Mouse (Mus musculus) layer of hippocampus, adult 2 months (tissue): ENCODE data around the gene Mthfd1. TPM values are rescaled to one million over a fixed set of nuclear protein-coding genes. Genes with fewer than 3 reads are reported as not detected.

Experiments used
- DNase-seq, 2 experiments: peaks; one replicate each; pipeline ENCODE4 v3.0.0; 2022; ENCODE audit warnings: low spot score in 2 of 2
- H3K27ac ChIP-seq: fragments of 200-600 bp; 2 replicates; pipeline ENCODE4 v1.8.1; 2022
- H3K4me3 ChIP-seq: fragments of 200-600 bp; 2 replicates; pipeline ENCODE4 v1.8.1; 2022; ENCODE audit warnings: mild to moderate bottlenecking
- CTCF ChIP-seq: fragments of 200-600 bp; conservative IDR thresholded peaks from 2 replicates; pipeline ENCODE4 v1.8.1; 2022; ENCODE audit warnings: antibody characterized with exemption, mild to moderate bottlenecking, moderate library complexity
- total RNA-seq, 2 experiments: library from RNA; stranded (reverse); gene quantifications; 2 replicates each; pipeline ENCODE4 v1.2.3; 2021

Mthfd1 gene
- total RNA-seq, 2 experiments from 2014 or later = 42.6 to 47.5 TPM

DNA sequence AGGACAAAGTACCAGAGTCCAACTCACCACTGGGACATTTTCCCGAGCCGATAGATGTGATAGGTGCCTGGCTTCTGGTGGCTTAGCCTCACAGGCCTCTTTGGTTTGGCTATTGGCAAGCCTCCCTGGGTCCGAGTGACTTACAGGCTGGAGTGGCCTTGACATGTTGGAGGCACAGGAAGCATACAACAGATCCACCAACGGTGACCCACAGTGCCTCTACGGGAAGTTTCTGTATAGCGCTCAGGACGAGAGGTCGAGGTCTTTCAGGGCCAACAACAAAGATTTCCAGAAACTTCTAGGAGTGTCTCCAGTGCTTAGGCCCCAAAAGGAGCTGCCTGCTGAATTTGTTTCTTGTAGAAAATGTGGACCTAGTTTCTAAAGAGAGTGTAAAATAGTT, 10.1 kb upstream of the Mthfd1 start:
- TF ChIP-seq CTCF = no peak
- no peak for DNase-seq

DNA sequence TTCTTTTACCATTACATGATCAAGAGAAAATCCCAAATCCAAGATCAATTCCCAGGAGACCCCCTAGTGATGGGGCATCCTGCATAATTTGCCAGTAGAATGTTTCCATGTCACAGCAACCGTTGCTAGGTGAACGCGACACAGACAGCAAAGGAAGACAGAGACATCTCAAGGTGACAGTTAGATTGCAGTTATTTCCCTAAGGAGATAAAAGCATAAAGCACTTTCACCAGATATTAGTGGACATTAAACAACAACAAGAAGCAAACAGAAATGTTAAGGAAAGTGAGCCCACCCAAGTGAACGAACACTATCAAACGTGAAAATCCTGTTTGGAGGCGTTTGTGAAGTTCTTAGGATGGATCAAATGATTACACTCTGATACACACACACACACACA, 8.5 kb upstream of the Mthfd1 start, which contains the start of gene Tex21:
Gene Tex21 (minus strand): TSS at position 101 of the 400 bp plus-strand sequence.
- Histone ChIP-seq H3K4me3 (no peak within 1 kb of the TSS), H3K27ac (no peak within 1 kb of the TSS)
- DNase-seq = no peak
- no peak for TF ChIP-seq CTCF

More for the DNA sequence above, 10.1 kb upstream of the Mthfd1 start:
- Histone ChIP-seq H3K4me3 (no peak overlapping the region), H3K27ac (no peak overlapping the region)

DNA sequence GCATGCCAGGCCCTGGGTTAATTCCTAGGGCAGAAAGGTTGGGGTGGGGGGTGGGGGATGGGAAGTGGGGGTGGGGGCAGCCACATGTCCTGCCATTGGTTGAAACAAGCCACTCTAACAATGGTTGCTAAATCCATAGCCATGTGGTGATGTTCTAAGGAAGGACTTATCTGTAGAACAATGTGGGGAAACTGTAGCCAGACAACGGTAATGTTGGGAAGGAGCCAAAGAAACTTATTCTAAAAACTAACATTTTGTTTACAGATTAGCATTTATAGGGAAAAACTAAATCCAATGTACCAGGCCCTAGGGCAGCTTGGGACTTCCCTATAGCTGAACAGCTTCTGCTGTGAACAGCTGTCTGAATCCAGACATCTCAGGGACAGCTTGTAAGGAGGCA, 2.0 kb upstream of the Mthfd1 start:
- Histone ChIP-seq H3K4me3 (no peak overlapping the region), H3K27ac (no peak overlapping the region)
- no peak for DNase-seq
- TF ChIP-seq CTCF = no peak

DNA sequence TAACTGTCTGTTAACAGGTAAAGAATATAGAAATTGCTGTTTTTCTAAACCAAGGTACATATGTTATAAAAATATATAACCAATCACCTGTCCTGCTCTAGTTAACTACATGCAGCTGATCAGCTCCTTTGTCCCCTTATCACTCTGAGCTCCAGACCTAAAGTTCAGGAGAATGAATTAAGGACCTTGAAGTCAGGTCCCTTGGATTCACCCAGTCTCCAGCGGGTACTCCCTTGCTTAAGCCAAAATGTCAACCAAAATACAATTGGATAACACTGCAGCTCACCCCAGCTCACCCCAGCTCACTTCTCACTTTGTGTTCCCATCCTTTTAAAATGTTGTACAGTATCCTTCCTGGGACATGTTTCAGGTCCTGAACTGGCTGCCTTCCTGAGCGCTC, 1.5 kb upstream of the Mthfd1 start:
- DNase-seq = no peak
- no peak overlapping the region for H3K4me3 ChIP-seq
- TF ChIP-seq CTCF = no peak
- H3K27ac ChIP-seq = no peak overlapping the region

DNA sequence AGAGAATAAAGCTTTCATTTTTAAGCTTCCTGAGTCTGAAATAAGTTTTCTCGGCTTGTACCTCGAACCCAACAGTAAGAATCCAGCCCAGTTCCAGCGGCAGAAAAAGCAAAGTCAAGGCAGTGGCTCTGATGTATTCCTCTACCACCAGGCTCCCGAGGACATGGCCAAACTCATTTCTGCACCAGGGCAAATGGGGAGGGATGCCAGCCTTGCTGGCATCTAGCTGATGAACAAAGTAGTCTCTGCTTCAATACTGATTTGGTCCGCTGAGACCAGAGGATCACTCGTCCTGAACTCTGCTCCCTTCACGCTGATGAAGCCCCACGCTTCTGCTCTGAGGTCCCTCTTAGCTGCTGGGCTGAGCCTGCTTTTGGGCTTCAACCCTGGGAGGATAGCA, 1.1 kb upstream of the Mthfd1 start:
- no peak overlapping the region for H3K4me3 ChIP-seq
- TF ChIP-seq CTCF = no peak
- 0 out of 2 replicates have a peak overlapping the region, but pooled peaks have one; percentile 92 for H3K27ac ChIP-seq
- no peak for DNase-seq

DNA sequence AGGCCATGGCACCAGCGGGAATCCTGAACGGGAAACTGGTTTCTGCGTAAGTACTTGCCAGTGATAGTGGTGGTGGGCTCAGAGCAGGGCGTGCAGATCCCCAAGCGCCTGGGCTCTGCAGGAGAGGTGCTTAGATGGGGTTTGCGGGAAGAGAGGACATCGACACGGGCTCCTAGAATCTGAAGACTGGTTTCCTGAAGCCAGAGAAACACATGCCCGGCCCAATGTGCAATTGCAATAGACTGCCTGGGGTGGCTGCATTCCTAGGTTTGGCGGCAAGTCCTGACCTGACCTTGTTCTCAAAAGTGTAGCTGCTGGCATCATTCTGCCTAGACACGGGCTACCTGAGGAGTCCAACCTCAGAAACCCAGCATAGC, 389 bp downstream of the Mthfd1 start:
- Histone ChIP-seq H3K4me3 (peak overlapping the region; percentile 85), H3K27ac (peak overlapping the region; percentile 92)
- no peak for TF ChIP-seq CTCF
- DNase-seq = no peak

DNA sequence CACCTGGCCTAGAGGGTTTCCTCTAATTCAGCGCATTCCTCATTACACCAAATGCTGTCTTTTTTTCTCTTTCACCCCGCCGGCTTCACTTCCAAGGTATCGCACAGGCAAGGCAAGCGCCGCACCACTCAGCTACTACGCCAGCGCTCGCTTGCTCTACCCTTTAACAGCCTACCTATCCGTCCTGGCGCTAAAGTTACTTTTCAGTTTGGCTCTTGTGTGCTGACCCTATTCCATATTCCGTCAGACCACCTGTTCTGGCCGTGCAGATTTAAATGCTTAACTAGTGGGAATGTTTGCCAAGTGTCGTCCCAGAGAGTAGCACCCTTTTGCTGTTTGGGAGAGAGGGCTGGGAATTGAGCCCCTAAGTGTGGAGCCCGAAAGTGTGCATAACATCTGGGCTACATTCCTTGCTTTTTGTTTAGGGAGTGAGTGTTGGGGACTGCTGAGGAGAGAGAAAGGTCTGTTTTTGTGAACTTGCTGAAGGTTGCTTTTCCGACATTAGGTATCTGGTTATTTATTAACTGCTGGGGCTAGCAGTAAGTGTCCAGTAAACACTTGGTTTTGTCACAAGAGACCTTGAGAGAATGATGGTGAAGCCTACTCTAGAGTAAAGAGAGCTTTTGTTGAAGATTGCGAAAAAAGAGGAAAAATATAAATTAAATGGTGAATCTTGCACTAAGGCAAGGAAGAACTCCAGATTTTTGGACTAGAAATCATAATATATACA, 1.2 kb downstream of the Mthfd1 start:
- DNase-seq = no peak
- Histone ChIP-seq H3K27ac (peak overlapping the region; percentile 92; the same call in 1 of the 2 replicates), H3K4me3 (peak overlapping the region; percentile 85)
- no peak for TF ChIP-seq CTCF

DNA sequence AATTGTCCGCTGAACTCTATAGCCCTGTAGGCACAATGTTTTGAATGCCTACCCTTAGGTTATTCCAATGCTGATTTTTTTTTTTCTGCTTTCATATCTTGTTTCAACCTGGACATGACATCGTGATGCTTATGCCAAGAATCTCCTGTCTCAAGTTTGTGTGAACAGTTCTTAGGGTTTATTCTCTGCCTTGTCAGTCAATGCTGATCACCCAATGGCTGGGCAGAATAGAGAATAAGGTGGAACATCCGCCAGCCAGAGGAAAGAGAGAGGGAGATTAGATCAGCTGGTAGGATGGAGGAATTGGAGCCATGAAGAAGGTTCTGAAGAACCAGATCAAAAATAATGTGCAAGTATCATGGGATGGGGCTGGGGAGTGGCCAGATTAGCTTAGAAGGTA, 5.6 kb downstream of the Mthfd1 start:
- Histone ChIP-seq H3K4me3 (no peak overlapping the region), H3K27ac (no peak overlapping the region)
- DNase-seq = no peak
- TF ChIP-seq CTCF = no peak

DNA sequence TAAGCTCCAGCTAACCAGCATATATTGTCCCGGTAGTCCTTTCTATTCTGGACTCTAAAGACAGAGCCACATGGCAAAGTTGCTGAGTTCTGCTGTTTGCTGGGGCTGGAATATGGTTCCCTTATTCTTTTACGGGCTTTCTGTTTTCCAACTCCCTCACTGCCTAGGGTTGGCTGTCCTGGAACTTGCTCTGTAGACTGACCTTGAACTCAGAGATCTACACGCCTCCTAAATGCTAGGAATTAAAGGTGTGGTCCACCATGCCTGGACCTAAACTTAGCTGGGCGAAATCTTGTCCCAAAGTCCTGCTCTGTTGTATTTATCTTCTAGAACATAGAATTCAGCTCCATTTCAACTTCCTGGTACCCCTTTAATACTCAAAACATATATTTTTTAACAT, 6.5 kb downstream of the Mthfd1 start:
- Histone ChIP-seq H3K4me3 (no peak overlapping the region), H3K27ac (no peak overlapping the region)
- DNase-seq = no peak
- no peak for TF ChIP-seq CTCF

DNA sequence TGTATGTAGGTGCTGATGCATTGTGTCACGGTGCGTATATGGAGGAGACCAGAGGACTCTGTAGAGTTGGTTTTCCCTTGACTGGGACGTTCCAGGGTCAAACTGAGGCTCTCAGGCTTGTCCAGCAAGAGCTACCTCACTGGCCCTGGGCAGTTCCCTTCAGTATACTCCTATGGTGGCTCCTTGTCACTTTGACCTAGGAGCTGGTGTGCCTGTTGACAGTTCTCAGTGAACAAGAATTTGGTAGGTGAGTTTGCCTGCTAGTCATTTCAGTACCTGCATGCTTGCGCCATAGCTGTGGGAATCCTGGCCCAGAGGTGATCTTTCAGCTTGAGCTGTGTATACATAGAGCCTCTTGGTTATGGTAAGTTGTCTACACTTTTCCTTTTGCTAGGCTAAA, 7.8 kb downstream of the Mthfd1 start:
- no peak for DNase-seq
- no peak for TF ChIP-seq CTCF
- H3K27ac ChIP-seq = 0 out of 2 replicates have a peak overlapping the region, but pooled peaks have one; percentile 91
- no peak overlapping the region for H3K4me3 ChIP-seq

DNA sequence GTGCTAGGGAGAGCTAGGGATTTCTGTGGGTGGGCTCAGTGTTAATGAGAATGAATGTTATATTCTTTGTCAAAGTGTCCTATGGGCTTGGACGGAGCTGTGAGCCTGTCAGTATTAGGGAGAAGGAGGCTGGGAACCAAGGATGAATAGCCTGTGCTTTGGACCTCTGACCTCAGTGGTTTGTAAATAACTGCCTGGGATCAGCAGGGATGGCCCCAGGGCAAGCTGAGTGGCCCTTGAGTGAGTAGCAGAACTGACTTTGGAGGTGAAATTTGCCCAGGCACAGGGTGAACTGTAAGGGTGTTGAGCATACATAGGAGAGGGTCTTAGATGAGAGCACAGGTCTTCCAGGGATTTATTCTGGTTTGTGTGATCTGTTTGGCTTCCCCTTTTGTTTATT, 8.8 kb downstream of the Mthfd1 start:
- peak overlapping the region; percentile 91 for H3K27ac ChIP-seq
- no peak for TF ChIP-seq CTCF
- DNase-seq = no peak
- peak overlapping the region; percentile 20 for H3K4me3 ChIP-seq

DNA sequence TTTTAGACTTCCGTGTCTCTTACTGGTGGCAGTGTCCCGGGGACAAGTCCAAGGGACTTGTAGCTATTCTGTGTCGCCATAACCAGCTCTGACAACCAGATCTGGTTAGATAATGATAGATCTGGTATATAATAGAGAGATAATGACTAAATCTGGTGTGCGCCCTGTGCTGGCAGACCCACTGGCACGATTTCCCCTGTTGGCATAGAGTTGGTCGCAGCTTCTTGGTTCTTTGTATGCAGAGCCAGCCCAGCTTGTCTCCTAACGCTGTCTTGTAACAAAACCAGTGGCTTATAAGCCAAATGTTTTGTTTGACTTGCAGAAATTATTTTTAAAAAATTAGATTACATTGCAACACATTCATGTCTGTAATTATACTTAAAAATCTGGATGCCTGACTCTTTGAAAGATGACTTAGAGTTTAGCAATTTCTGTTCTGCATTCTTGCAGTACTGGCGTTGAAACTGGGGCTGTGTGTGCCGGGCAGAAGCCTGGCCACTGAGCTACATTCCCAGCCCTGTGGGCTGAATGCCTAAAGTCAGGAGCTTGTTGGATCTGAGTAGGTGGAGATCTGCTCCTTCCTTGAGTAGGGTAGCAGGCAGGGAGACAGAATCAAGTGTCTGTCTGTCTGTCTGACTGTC, 9.3 kb downstream of the Mthfd1 start:
- no peak for TF ChIP-seq CTCF
- DNase-seq = peak; percentile 73 to 74
- H3K4me3 ChIP-seq = peak overlapping the region; percentile 20

DNA sequence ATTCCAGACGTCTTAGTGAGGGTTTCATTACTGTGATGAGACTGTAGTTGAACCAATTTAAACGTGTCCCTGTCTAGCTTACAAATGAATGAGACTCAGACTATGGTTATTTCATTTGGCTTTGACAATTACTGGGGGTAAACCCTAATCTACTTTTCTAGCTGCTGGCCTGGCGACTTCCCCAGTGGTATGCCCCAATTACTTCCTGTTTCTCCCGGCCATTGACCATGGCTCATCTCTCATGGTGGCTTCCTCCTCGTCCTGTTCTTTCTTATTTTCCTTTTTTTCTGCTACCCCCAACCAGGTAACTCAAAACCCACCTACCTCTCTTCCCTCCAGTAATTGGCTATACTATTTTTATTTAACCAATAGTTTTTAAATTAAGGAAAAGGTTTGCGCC, 9.9 kb downstream of the Mthfd1 start:
- Histone ChIP-seq H3K27ac (peak overlapping the region; percentile 91), H3K4me3 (peak overlapping the region; percentile 20; the same call in 1 of the 2 replicates)
- TF ChIP-seq CTCF = no peak
- no peak for DNase-seq

More for the DNA sequence above, 9.3 kb downstream of the Mthfd1 start:
- peak overlapping the region; percentile 91 for H3K27ac ChIP-seq

DNA sequence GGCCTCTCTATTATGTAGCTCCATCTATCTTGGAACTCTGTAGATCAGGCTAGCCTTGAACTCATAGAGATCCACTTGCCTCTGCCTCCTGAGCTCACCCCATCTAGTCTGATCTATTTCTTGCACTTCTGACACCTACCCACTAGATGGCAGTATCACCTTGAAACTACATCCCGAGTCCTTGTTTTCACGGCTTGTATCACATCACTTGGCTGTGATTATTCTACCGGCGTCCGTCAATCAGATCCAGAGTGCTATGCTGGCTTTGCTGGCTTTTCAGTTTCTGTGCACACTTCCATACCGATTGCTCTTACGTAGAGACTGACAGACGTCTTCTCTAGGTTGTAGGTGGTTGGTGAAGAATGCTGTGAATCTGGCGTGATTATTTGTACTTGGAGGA, 11.8 kb downstream of the Mthfd1 start:
- DNase-seq = peak; percentile 50 to 66
- Histone ChIP-seq H3K4me3 (no peak overlapping the region), H3K27ac (peak overlapping the region; percentile 40; the same call in 1 of the 2 replicates)
- peak; percentile 82 for TF ChIP-seq CTCF
